Mouse (Mus musculus): ENCODE results near the gene Fam168a.

GRCm38 (mm10) chr7:100774189-100774588 lies 67.8 kb downstream of the Fam168a start:
- TF ChIP-seq CTCF (IDR thresholded peaks at IDR 0.05; ENCODE audit: extremely low read depth, insufficient read depth, low read length): no peak
- TF ChIP-seq POLR2A (IDR thresholded peaks at IDR 0.05; ENCODE audit: extremely low read depth, insufficient read depth, low read length): no peak

All from cortical plate, adult 2 months (tissue).